Mouse (Mus musculus) cerebellum, adult 8-10 months (tissue): ENCODE data around the gene Cbln3.
A peak's percentile ranks its signal among the peaks of the same experiment; 100 is the strongest.

ENCODE experiments used
- DNase-seq: peaks from one replicate; pipeline ENCODE4 v3.0.0; 2022

The Cbln3 gene

DNA sequence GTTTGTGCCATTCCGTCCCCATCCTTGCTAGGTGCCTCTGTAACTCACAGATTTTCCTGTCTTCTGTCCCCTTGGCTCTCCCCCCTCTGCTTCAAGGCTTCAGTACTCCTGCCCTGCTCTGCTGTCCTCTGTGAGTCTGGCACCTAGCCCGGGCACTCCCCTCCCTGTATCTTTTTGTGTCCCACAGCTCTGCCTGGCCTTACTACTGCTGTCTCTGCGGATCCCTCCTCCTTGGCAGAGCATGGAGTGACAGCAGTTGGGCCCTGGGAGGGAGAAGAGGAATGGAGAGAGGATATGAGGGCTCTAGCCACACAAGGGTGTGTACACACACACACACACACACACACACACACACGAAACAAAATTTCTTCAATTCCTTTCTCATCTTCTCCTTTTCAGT lies at the start of gene Cbln3:
Gene Cbln3, minus strand, starts transcription at position 227 of the 400 bp plus-strand sequence.
- DNase-seq, result peak; percentile 99

- DNase-seq, result no peak
These were observed 49.4 kb upstream of the Cbln3 start for GRCm38 (mm10) chr14:55933586-55933985.

GRCm38 (mm10) chr14:55929263-55929997 lies 45.2 kb upstream of the Cbln3 start:
- DNase-seq, result no peak

- DNase-seq, result no peak
These were observed 42.7 kb upstream of the Cbln3 start for GRCm38 (mm10) chr14:55926847-55927246.

DNA sequence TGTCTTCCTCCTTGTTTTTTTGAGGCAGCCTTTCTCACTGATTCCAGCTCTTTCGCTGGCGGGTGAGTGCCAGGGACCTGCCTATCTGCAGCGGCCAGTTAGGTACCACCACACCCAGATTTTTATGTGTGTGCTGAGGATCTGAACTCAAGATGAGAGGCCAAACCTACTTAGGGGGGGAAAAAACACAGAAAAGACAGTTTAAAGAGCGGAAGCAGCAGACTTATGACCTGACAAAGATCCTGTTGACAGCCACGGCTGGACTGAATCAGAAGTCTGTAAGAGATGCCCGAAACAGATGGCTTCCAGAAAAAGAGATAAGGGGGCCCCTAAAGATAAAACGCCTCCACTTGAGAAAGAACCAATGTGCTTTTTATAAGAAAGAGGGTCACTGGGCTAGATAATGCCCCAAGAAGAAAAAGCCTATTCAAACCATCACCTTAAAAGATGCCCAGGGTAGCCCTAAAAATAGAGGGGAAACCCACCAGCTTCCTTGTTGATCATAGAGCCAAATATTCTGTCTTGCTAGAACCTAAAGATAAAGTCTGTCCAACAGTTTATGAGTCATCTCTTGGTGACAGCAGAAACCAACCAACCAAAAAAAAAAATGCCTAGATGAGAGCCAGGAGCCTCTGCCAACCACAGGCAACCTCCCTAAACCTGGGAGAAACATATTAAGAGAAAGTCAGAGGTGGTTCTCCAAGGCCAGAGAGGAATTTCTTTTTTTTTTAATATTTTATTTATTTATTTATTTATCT lies 38.5 kb upstream of the Cbln3 start:
- DNase-seq, result no peak

DNA sequence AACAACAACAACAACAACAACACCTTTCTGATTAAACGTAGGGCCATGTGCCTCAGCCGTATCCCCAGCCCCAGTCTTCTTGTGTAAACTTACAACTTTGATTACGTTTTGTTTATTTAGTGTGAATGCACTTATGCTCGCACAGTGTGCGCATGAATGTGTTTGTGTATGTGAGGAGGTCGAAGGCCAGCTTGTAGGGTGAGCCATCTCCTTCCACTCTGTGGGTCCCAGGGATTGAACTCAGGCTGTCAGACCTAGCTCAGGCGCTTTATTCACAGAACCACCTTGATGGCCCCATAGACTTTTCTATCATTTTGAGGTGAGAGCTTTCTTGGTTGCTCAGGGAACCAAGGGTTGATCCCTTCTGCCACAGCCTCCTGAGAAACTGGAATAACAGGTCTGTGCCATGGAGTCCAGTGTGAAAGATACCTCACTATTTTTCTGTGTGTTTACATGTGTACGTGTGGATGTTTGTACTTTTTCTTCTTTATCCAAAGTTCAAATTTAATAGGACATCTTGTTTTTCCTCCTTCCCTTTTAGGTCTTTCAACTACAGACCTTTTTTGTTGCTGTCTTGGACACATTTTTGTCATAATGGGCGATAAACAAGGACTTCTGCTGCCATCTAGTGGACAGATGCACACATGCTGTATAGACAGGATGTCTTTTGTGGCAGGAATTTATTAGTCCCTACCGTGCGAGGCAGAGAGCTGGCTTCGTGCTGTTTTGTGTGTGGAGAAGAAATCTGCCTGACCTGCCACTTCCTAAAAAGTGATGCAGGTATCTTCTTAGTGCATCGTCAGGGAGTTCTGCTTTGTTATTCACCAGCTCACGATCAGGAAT lies 34.3 kb upstream of the Cbln3 start:
- peak; percentile 78 for DNase-seq

GRCm38 (mm10) chr14:55913406-55913805 lies 29.2 kb upstream of the Cbln3 start:
- no peak for DNase-seq

GRCm38 (mm10) chr14:55905518-55905917 lies 21.3 kb upstream of the Cbln3 start:
- no peak for DNase-seq

DNA sequence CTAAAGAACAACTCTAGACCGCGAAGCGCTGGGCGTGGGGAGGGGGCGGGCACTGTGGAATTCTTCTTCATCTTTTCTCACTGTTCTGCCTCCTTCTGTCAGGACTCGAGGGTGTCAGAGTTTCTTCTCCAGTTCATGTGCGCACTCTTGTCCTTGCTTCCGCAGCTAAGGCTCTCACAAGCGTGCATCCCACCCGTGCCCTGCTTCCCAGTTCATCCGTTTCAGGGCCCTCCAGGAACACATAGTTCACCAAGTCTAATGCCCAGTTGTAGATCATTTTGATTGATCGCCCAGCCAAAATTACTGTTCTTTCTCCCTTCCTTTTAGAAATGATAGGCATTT lies 16.2 kb upstream of the Cbln3 start:
- no peak for DNase-seq

DNA sequence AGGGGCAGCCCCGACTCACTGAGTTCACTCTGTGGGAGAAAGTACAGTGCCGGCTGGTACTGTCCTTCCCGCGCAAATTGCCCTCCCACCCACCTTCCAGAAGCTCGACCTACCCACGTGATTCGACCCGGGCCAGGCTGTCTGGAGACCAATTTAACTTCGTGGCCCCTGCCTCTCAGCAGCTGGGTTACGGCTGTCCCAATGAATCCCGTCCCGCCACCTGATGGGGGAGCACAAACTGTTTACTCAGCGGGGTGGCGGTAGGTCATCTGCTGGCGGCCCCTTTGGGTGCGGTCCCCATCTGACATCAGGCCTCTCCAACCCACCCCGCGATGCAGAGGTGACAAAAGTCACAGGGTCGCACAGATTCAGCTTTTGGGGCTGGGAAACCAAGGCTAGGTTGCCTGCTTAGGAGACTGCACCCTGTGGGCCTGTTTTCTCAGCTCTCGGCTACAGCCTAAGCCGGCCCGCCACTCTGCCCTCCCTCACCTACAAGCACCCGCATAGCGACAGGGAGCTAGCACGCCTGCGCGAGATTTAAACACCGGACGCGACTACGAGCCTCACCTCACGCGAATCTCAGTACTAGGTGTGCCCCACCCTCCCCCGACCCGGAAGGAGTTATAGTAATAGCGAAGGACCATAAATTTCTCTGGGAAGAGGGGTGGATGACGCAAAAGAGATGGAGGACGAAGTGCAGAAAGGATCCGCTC lies 15.7 kb upstream of the Cbln3 start, which contains the start of gene Sdr39u1:
Gene Sdr39u1, minus strand, starts transcription at position 593 of the 713 bp plus-strand sequence.
- peak; percentile 89 for DNase-seq

- no peak for DNase-seq
These were observed 14.8 kb upstream of the Cbln3 start for GRCm38 (mm10) chr14:55898947-55899346.

DNA sequence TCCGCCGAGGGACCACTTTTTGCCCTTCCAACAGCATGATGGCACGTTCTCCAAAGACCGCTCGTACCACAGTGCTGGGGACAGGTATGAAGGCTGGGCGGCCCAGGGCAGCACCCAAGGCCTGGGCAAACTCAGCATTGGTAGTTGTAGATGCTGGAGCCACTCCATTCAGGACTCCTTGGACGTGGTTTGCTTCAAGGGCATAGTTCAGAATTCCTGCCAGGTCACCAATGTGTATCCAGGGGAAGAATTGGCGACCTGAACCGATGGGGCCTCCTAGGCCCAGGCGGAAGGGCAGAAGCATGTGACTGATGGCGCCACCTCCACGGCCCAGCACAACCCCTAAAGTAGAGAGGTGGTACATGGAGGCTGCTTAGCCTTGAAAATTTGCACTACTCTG lies 13.5 kb upstream of the Cbln3 start:
- DNase-seq, result no peak

DNA sequence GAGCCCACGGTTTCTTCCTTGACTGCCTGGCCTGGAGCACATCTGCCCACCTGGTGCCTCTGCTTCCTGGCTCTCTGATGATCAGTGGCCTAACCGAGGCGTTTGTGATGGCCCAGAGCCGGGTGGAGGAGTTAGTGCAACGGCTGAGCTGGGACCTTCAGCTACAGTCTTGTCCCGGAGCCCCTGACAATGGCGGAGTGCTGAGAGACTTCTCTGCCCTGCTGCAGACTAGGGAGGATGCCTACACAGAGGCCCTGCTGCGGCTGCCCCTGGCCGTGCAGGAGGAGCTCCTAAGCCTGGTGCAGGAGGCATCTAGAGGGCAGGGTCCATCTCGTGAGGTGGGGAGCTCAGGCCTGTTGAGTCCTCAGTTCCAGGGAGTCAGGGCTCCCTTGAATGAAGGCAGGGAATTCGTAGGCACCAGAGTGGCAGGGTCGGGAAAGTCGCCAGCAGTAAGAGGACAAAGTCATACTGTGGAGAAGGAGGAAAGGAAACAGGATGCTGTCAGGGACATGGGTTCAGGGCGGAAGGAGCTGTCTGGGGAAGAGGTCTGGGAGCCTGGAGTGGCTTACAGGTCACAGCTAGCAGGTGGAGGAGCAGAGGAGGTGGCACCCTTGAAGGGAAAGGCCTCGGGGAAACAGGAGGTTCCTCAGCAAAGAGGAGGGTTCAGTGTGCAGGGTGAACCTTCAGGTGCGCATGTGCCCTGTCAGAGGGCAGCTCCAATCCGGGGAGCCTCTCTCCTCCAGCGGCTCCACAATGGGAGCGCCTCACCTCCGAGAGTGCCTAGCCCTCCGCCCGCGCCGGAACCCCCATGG lies 2.6 kb upstream of the Cbln3 start:
- peak; percentile 50 for DNase-seq

GRCm38 (mm10) chr14:55885791-55886271 lies 1.6 kb upstream of the Cbln3 start:
- no peak for DNase-seq

GRCm38 (mm10) chr14:55885114-55885790 lies 1.1 kb upstream of the Cbln3 start:
- peak; percentile 77 for DNase-seq

DNA sequence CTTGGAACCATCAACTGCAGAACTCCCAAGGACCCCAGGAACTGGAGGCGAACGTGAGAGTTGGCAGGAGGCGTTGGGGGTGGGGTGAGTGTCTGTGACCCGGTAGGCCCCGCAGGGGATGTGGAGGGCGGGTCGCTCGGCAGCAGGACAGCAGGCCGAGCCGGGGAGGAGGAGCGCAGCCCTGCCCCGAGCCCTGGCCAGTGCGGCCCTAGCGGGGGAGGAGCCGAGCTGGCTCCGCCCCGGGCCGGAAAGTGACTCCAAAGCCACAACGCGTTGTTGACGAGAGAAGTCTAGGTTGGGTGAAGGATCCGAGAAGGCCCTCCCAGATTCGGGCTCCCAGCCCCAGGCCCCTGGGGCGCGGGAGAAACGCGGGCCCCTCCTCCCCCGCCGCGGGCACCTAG lies 521 bp upstream of the Cbln3 start, which contains the start of gene Khnyn:
Gene Khnyn, plus strand, starts transcription at position 235 of the 401 bp plus-strand sequence.
- peak; percentile 93 for DNase-seq

GRCm38 (mm10) chr14:55883663-55884062 lies 529 bp downstream of the Cbln3 start:
- DNase-seq, result no peak

DNA sequence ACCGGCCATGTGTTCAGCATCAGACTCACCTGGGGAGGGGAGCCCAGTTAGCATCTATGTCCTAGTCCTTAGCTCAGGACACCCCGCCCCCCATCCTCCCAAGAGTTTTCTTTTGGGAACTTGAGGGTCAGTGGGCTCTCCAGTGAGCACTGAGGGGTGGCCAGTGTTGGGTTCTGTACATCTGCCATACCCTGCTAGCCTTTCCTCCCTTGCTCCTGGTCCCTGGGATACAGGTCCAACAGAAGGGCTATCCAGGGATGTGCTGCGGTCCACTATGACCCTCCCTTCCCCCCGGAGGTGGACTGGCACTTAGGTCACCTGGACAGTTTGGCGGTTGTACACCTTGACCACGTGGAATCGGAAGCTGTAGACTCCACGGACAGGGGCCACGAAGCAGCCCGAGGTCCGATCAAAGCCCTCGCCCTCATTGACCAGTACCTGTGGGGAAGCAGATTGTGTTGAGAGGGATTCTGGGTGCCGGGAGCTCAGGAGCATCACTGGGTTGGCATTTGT lies 987 bp downstream of the Cbln3 start:
- DNase-seq, result peak; percentile 69

DNA sequence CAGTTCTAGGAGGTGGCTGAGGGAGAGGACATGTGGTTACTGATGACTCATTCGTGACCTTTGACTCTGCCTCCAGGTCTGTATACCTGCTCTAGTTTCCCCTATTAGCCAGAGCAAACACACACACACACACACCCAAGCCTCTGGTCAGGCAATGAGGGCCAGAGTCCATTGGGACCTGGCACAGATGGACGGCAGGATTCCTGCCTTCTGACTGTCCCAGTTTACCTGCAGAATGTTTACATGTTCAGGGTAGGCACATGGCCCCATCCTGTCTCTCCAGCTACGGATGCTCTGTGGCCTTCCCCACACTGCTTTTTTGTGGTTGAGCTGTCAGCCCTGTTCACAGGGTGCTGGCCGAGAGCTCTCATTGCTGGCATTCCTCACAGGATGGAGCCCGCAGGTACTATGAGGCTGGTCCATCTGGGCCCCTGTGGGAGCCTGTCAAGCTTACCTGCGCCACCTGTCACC lies 2.0 kb downstream of the Cbln3 start:
- peak; percentile 95 for DNase-seq

DNA sequence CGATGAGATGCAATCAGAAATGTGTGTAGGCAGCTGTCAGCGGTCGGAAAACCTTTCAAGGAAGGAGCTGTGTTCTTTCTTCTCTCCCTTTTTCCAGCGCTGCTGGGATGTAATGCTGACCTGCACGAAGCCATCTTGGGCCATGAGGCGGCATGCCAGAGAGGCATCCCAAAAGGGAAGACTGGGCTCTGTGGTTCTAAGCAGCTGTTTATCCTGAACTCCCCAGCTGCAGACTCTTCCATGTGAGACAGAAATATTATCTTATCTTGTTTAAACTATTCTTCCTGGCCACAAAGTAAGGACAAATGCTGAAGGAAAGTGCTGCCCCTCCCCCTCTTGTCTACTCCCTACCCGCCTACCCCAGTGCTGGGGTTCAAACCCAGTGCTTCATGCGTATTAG lies 3.2 kb downstream of the Cbln3 start:
- DNase-seq, result no peak

DNA sequence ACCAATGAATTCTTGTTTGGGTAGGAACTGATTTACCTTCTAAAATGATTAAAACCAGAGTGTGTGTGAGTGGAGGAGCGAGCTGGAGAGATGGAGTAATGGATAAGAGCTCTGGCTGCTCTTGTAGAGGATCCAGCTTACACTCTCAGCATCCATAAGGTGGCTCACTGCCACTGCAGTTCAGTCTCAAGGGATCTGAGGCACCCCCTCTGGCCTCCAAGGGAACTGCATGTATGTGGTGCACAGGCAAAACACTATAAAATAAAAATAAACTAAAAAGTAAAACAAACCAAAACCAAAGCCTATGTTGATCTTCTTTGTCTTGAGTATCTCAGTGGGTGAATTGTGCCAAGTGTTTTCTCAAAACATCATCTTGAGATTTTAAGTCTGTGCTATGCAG lies 4.6 kb downstream of the Cbln3 start:
- peak; percentile 65 for DNase-seq
